Mouse (Mus musculus): ENCODE results near the gene Rcvrn. TPM values are rescaled to one million over a fixed set of nuclear protein-coding genes. Genes with fewer than 3 reads are reported as not detected.

Rcvrn gene
- total and polyA plus RNA-seq, 3 experiments, result not detected

DNA sequence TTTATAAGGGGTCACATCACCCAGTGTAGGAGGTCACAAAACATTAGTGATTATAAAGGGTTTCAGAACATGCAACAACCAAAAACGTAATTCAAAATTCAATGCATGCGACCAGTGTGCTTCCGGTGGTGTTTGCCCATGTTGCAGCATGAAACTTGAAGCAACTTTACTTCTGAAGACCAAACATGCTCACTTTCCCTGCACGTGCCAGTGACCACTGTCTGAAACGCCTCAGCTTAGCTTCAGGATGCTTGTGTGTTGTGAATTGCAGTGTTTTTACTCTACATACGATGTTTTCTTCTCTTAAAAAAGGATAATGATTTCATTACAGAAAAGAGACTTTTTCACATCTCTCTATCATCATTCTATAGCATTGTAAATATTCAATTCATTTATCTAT lies 43.2 kb downstream of the Rcvrn start:
- Histone ChIP-seq H3K27me3 (ENCODE audit: control insufficient read depth in 1 of 2, insufficient read depth in 2 of 2, low read length in 2 of 2) (no peaks in the 10 kb centered on the region), H3K36me3 (ENCODE audit: control insufficient read depth in 1 of 2, insufficient read depth in 2 of 2, low read length in 2 of 2) (no peaks in the 10 kb centered on the region), H3K79me2 (ENCODE audit: control insufficient read depth, insufficient read depth, low read length, poor library complexity) (no peaks in the 10 kb centered on the region), H3K4me3 (ENCODE audit: control insufficient read depth in 1 of 2, insufficient read depth in 1 of 2, low read depth in 2 of 2, low read length in 2 of 2) (no peak overlapping the region), H3K9ac (ENCODE audit: control insufficient read depth, low read depth, low read length, poor library complexity, severe bottlenecking) (no peak overlapping the region), H3K4me1 (ENCODE audit: control insufficient read depth in 1 of 2, insufficient read depth in 2 of 2, low read length in 2 of 2) (no peaks in the 10 kb centered on the region), H3K9me3 (replicated peaks; ENCODE audit: insufficient read depth, low read length) (no peaks in the 10 kb centered on the region), H3K27ac (ENCODE audit: control insufficient read depth, low read depth, low read length) (no peak overlapping the region)
- TF ChIP-seq POLR2A (IDR thresholded peaks at IDR 0.05; ENCODE audit: control insufficient read depth in 1 of 2, insufficient read depth in 1 of 2, low read depth in 1 of 2, low read length in 2 of 2, poor library complexity in 1 of 2), result no peak
- no peak for TF ChIP-seq POLR2AphosphoS5 (IDR thresholded peaks at IDR 0.05; ENCODE audit: borderline replicate concordance, low read depth, low read length)
- TF ChIP-seq E2F4 (IDR thresholded peaks at IDR 0.05; ENCODE audit: borderline replicate concordance, low read depth, low read length), result no peak
- TF ChIP-seq GABPA (IDR thresholded peaks at IDR 0.05; ENCODE audit: low read depth, low read length), result no peak
- TF ChIP-seq USF1 (IDR thresholded peaks at IDR 0.05; ENCODE audit: low read depth, low read length), result no peak
- no peak for TF ChIP-seq ZKSCAN1 (IDR thresholded peaks at IDR 0.05; ENCODE audit: low read depth, low read length)
- TF ChIP-seq ETS1 (IDR thresholded peaks at IDR 0.05; ENCODE audit: low read depth, low read length), result no peak
- no peak for TF ChIP-seq NELFE (IDR thresholded peaks at IDR 0.05; ENCODE audit: low read depth, low read length)
- TF ChIP-seq MXI1 (IDR thresholded peaks at IDR 0.05; ENCODE audit: low read depth, low read length), result no peak
- TF ChIP-seq MEF2A (IDR thresholded peaks at IDR 0.05; ENCODE audit: extremely low read depth, insufficient replicate concordance, low read depth, low read length, poor library complexity, severe bottlenecking), result no peak
- TF ChIP-seq SIN3A (IDR thresholded peaks at IDR 0.05; ENCODE audit: low read length), result no peak
- TF ChIP-seq ZMIZ1 (IDR thresholded peaks at IDR 0.05; ENCODE audit: low read depth, low read length), result no peak
- TF ChIP-seq TCF12 (IDR thresholded peaks at IDR 0.05; ENCODE audit: low read depth, low read length), result no peak
- no peak for TF ChIP-seq POLR2AphosphoS2 (IDR thresholded peaks at IDR 0.05; ENCODE audit: low read length)
- no peak for TF ChIP-seq SMC3 (IDR thresholded peaks at IDR 0.05; ENCODE audit: low read depth, low read length)
- no peak for TF ChIP-seq MAFK (IDR thresholded peaks at IDR 0.05; ENCODE audit: borderline replicate concordance, low read depth, low read length)
- TF ChIP-seq CTCF (IDR thresholded peaks at IDR 0.05 in 2 of 3, conservative IDR thresholded peaks at IDR 0.05 in 1 of 3; ENCODE audit: control insufficient read depth in 1 of 3, insufficient read depth in 1 of 3, low read depth in 2 of 3, low read length in 3 of 3, poor library complexity in 1 of 3, severe bottlenecking in 1 of 3), result no peak
- TF ChIP-seq JUND (IDR thresholded peaks at IDR 0.05; ENCODE audit: low read depth, low read length), result no peak
- TF ChIP-seq UBTF (IDR thresholded peaks at IDR 0.05; ENCODE audit: borderline replicate concordance, insufficient read depth, low read depth, low read length), result no peak
- no peak for DNase-seq (ENCODE audit: low read depth, low spot score)

DNA sequence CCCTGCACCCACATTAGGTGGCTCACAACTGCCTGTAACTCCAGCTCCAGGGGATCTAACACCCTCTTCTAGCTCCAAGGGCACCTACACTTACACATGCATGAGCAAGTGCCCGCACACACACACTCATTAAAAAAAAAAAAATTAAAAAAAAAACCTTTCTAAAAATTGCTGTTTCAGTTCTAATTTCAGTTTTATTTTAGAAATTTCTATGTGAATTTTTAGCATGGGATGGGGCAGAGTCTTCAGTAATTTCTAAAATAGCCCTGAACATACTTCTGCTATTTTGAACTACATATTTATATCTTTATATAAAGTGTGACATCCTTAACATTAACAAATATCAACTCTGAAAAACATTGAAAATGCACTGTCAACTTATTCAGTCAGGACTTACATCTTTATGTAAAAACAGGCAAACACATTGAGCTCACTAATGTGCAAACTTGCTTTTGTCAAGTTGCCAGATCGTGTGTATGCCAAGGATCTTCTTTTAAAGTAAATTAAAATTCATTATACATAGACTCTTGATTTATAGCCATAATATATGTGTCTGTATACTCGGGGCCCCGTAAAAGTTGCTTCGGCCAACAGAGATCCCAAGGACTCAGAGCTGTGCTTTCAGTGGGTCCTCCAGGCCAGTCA lies 43.8 kb downstream of the Rcvrn start:
- H3K79me2 ChIP-seq (ENCODE audit: control insufficient read depth, insufficient read depth, low read length, poor library complexity), result no peaks in the 10 kb centered on the region
- H3K4me3 ChIP-seq (ENCODE audit: control insufficient read depth in 1 of 2, insufficient read depth in 1 of 2, low read depth in 2 of 2, low read length in 2 of 2), result no peak overlapping the region
- no peaks in the 10 kb centered on the region for H3K36me3 ChIP-seq (ENCODE audit: control insufficient read depth in 1 of 2, insufficient read depth in 2 of 2, low read length in 2 of 2)
- no peaks in the 10 kb centered on the region for H3K4me1 ChIP-seq (ENCODE audit: control insufficient read depth in 1 of 2, insufficient read depth in 2 of 2, low read length in 2 of 2)
- no peaks in the 10 kb centered on the region for H3K27me3 ChIP-seq (ENCODE audit: control insufficient read depth in 1 of 2, insufficient read depth in 2 of 2, low read length in 2 of 2)
- H3K27ac ChIP-seq (ENCODE audit: control insufficient read depth, low read depth, low read length), result no peak overlapping the region
- H3K9ac ChIP-seq (ENCODE audit: control insufficient read depth, low read depth, low read length, poor library complexity, severe bottlenecking), result no peak overlapping the region
- H3K9me3 ChIP-seq (replicated peaks; ENCODE audit: insufficient read depth, low read length), result no peaks in the 10 kb centered on the region
- no peak for TF ChIP-seq POLR2AphosphoS5 (IDR thresholded peaks at IDR 0.05; ENCODE audit: borderline replicate concordance, low read depth, low read length)
- TF ChIP-seq MXI1 (IDR thresholded peaks at IDR 0.05; ENCODE audit: low read depth, low read length), result no peak
- TF ChIP-seq CHD1 (IDR thresholded peaks at IDR 0.05; ENCODE audit: low read depth, low read length), result no peak
- TF ChIP-seq SMC3 (IDR thresholded peaks at IDR 0.05; ENCODE audit: low read depth, low read length), result no peak
- no peak for TF ChIP-seq TBP (IDR thresholded peaks at IDR 0.05; ENCODE audit: low read depth, low read length)
- TF ChIP-seq RCOR1 (IDR thresholded peaks at IDR 0.05; ENCODE audit: low read depth, low read length), result no peak
- no peak for TF ChIP-seq SIN3A (IDR thresholded peaks at IDR 0.05; ENCODE audit: low read length)
- TF ChIP-seq ELF1 (IDR thresholded peaks at IDR 0.05; ENCODE audit: low read depth, low read length), result no peak
- no peak for DNase-seq (ENCODE audit: low read depth, low spot score)
